Mouse (Mus musculus): ENCODE measurements around the gene Gm12216.
"Not testable (repeated sequence)": the region's sequence is repeated elsewhere in the genome, so short reads cannot be mapped to it uniquely, and the experiment has no call there.

The Gm12216 gene

GRCm38 (mm10) chr11:53858761-53859580 lies at the start of gene Gm12216:
Gene Gm12216 (minus strand): TSS chr11:53859256.
- peak; percentile 18 for DNase-seq (ENCODE audit: low read depth, low spot score)

GRCm38 (mm10) chr11:53908686-53909085 lies 49.6 kb upstream of the Gm12216 start:
- no peak for DNase-seq (ENCODE audit: low read depth, low spot score)

GRCm38 (mm10) chr11:53904534-53904925 lies 45.5 kb upstream of the Gm12216 start:
- no peak for DNase-seq (ENCODE audit: low read depth, low spot score)

- peak; percentile 60 for DNase-seq (ENCODE audit: low read depth, low spot score)
Measured at GRCm38 (mm10) chr11:53903781-53904533, 44.9 kb upstream of the Gm12216 start.

GRCm38 (mm10) chr11:53902741-53903140 lies 43.7 kb upstream of the Gm12216 start:
- DNase-seq (ENCODE audit: low read depth, low spot score), result no peak

- DNase-seq (ENCODE audit: low read depth, low spot score), result no peak
Measured at GRCm38 (mm10) chr11:53900991-53901390, 41.9 kb upstream of the Gm12216 start.

- no peak for DNase-seq (ENCODE audit: low read depth, low spot score)
Measured at GRCm38 (mm10) chr11:53899981-53900380, 40.9 kb upstream of the Gm12216 start.

- DNase-seq (ENCODE audit: low read depth, low spot score), result no peak
Measured at GRCm38 (mm10) chr11:53899004-53899403, 39.9 kb upstream of the Gm12216 start.

- DNase-seq (ENCODE audit: low read depth, low spot score), result no peak
Measured at GRCm38 (mm10) chr11:53896935-53897334, 37.9 kb upstream of the Gm12216 start.

GRCm38 (mm10) chr11:53893451-53893850 lies 34.4 kb upstream of the Gm12216 start:
- no peak for DNase-seq (ENCODE audit: low read depth, low spot score)

- DNase-seq (ENCODE audit: low read depth, low spot score), result no peak
Measured at GRCm38 (mm10) chr11:53892716-53893416, 33.8 kb upstream of the Gm12216 start.

- peak; percentile 99 for DNase-seq (ENCODE audit: low read depth, low spot score)
Measured at GRCm38 (mm10) chr11:53891505-53892451, 32.7 kb upstream of the Gm12216 start, which contains the start of gene Slc22a5. Gene Slc22a5 (minus strand): TSS chr11:53891660.

- no peak for DNase-seq (ENCODE audit: low read depth, low spot score)
Measured at GRCm38 (mm10) chr11:53890906-53891504, 31.9 kb upstream of the Gm12216 start.

- DNase-seq (ENCODE audit: low read depth, low spot score), result no peak
Measured at GRCm38 (mm10) chr11:53890225-53890624, 31.2 kb upstream of the Gm12216 start.

- peak; percentile 9 for DNase-seq (ENCODE audit: low read depth, low spot score)
Measured at GRCm38 (mm10) chr11:53889091-53889645, 30.1 kb upstream of the Gm12216 start.

- no peak for DNase-seq (ENCODE audit: low read depth, low spot score)
Measured at GRCm38 (mm10) chr11:53888242-53888641, 29.2 kb upstream of the Gm12216 start.

GRCm38 (mm10) chr11:53883287-53883686 lies 24.2 kb upstream of the Gm12216 start:
- no peak for DNase-seq (ENCODE audit: low read depth, low spot score)

GRCm38 (mm10) chr11:53878096-53878495 lies 19.0 kb upstream of the Gm12216 start:
- DNase-seq (ENCODE audit: low read depth, low spot score), result not testable (repeated sequence)

GRCm38 (mm10) chr11:53876488-53876887 lies 17.4 kb upstream of the Gm12216 start:
- no peak for DNase-seq (ENCODE audit: low read depth, low spot score)

GRCm38 (mm10) chr11:53874706-53875105 lies 15.7 kb upstream of the Gm12216 start:
- peak; percentile 35 for DNase-seq (ENCODE audit: low read depth, low spot score)
